Mouse (Mus musculus): ENCODE measurements at regions not wholly inside any gene's neighbourhood (a gene's known extent, or its start where the extent isn't known, plus 50 kb on each side); places are given as distances from the start of the nearest gene placed in this dataset.

GRCm38 (mm10) chr7:138505205-138505604 is 107.7 kb upstream of the Tcerg1l start:
- no peak overlapping the region for H3K27ac ChIP-seq (ENCODE audit: insufficient read depth, low read length)
- no peak overlapping the region for H3K4me3 ChIP-seq (ENCODE audit: low read depth, low read length)
- no peaks in the 10 kb centered on the region for H3K9me3 ChIP-seq (replicated peaks; ENCODE audit: control insufficient read depth, insufficient read depth, low read length, poor library complexity, severe bottlenecking)
- H3K36me3 ChIP-seq (ENCODE audit: control insufficient read depth, insufficient read depth, low read length, poor library complexity, severe bottlenecking) = no peaks in the 10 kb centered on the region
- H3K9ac ChIP-seq (ENCODE audit: low read depth, poor library complexity, severe bottlenecking) = no peak overlapping the region
- TF ChIP-seq POLR2A (IDR thresholded peaks at IDR 0.05; ENCODE audit: insufficient read depth, low read length) (no peak), EP300 (IDR thresholded peaks at IDR 0.05; ENCODE audit: insufficient read depth, low read depth, low read length) (no peak), CTCF (IDR thresholded peaks at IDR 0.05; ENCODE audit: low read depth, low read length) (no peak)
- no peaks in the 10 kb centered on the region for H3K27me3 ChIP-seq (ENCODE audit: control insufficient read depth, insufficient read depth, low read length, poor library complexity, severe bottlenecking)
- H3K4me1 ChIP-seq (ENCODE audit: control insufficient read depth, insufficient read depth, low read length) = no peaks in the 10 kb centered on the region

- no peaks in the 10 kb centered on the region for H3K4me1 ChIP-seq (ENCODE audit: control insufficient read depth, insufficient read depth, low read length)
- H3K4me3 ChIP-seq (ENCODE audit: low read depth, low read length) = no peak overlapping the region
- H3K36me3 ChIP-seq (ENCODE audit: control insufficient read depth, insufficient read depth, low read length, poor library complexity, severe bottlenecking) = no peaks in the 10 kb centered on the region
- H3K27ac ChIP-seq (ENCODE audit: insufficient read depth, low read length) = no peak overlapping the region
- no peaks in the 10 kb centered on the region for H3K27me3 ChIP-seq (ENCODE audit: control insufficient read depth, insufficient read depth, low read length, poor library complexity, severe bottlenecking)
- TF ChIP-seq CTCF (IDR thresholded peaks at IDR 0.05; ENCODE audit: low read depth, low read length) = no peak
- TF ChIP-seq POLR2A (IDR thresholded peaks at IDR 0.05; ENCODE audit: insufficient read depth, low read length) = no peak
- TF ChIP-seq EP300 (IDR thresholded peaks at IDR 0.05; ENCODE audit: insufficient read depth, low read depth, low read length) = no peak
- no peak overlapping the region for H3K9ac ChIP-seq (ENCODE audit: low read depth, poor library complexity, severe bottlenecking)
- H3K9me3 ChIP-seq (replicated peaks; ENCODE audit: control insufficient read depth, insufficient read depth, low read length, poor library complexity, severe bottlenecking) = no peaks in the 10 kb centered on the region
Observed at GRCm38 (mm10) chr7:138503986-138504385, 106.5 kb upstream of the Tcerg1l start.

GRCm38 (mm10) chr7:138503016-138503415 is 105.5 kb upstream of the Tcerg1l start:
- Histone ChIP-seq H3K9ac (ENCODE audit: low read depth, poor library complexity, severe bottlenecking) (no peak overlapping the region), H3K36me3 (ENCODE audit: control insufficient read depth, insufficient read depth, low read length, poor library complexity, severe bottlenecking) (no peaks in the 10 kb centered on the region), H3K9me3 (replicated peaks; ENCODE audit: control insufficient read depth, insufficient read depth, low read length, poor library complexity, severe bottlenecking) (no peaks in the 10 kb centered on the region), H3K4me3 (ENCODE audit: low read depth, low read length) (no peak overlapping the region), H3K4me1 (ENCODE audit: control insufficient read depth, insufficient read depth, low read length) (no peaks in the 10 kb centered on the region), H3K27ac (ENCODE audit: insufficient read depth, low read length) (no peak overlapping the region), H3K27me3 (ENCODE audit: control insufficient read depth, insufficient read depth, low read length, poor library complexity, severe bottlenecking) (no peaks in the 10 kb centered on the region)
- TF ChIP-seq EP300 (IDR thresholded peaks at IDR 0.05; ENCODE audit: insufficient read depth, low read depth, low read length) (no peak), CTCF (IDR thresholded peaks at IDR 0.05; ENCODE audit: low read depth, low read length) (no peak), POLR2A (IDR thresholded peaks at IDR 0.05; ENCODE audit: insufficient read depth, low read length) (no peak)

GRCm38 (mm10) chr7:138501347-138502014 is 104.0 kb upstream of the Tcerg1l start:
- Histone ChIP-seq H3K9ac (ENCODE audit: low read depth, poor library complexity, severe bottlenecking) (no peak overlapping the region), H3K9me3 (replicated peaks; ENCODE audit: control insufficient read depth, insufficient read depth, low read length, poor library complexity, severe bottlenecking) (no peaks in the 10 kb centered on the region), H3K27me3 (ENCODE audit: control insufficient read depth, insufficient read depth, low read length, poor library complexity, severe bottlenecking) (no peaks in the 10 kb centered on the region), H3K4me3 (ENCODE audit: low read depth, low read length) (no peak overlapping the region), H3K4me1 (ENCODE audit: control insufficient read depth, insufficient read depth, low read length) (no peaks in the 10 kb centered on the region), H3K27ac (ENCODE audit: insufficient read depth, low read length) (no peak overlapping the region), H3K36me3 (ENCODE audit: control insufficient read depth, insufficient read depth, low read length, poor library complexity, severe bottlenecking) (no peaks in the 10 kb centered on the region)
- TF ChIP-seq POLR2A (IDR thresholded peaks at IDR 0.05; ENCODE audit: insufficient read depth, low read length) = no peak
- TF ChIP-seq EP300 (IDR thresholded peaks at IDR 0.05; ENCODE audit: insufficient read depth, low read depth, low read length) = no peak
- no peak for TF ChIP-seq CTCF (IDR thresholded peaks at IDR 0.05; ENCODE audit: low read depth, low read length)

- Histone ChIP-seq H3K4me3 (ENCODE audit: low read depth, low read length) (no peak overlapping the region), H3K27me3 (ENCODE audit: control insufficient read depth, insufficient read depth, low read length, poor library complexity, severe bottlenecking) (no peaks in the 10 kb centered on the region), H3K4me1 (ENCODE audit: control insufficient read depth, insufficient read depth, low read length) (no peaks in the 10 kb centered on the region), H3K36me3 (ENCODE audit: control insufficient read depth, insufficient read depth, low read length, poor library complexity, severe bottlenecking) (no peaks in the 10 kb centered on the region), H3K9ac (ENCODE audit: low read depth, poor library complexity, severe bottlenecking) (no peak overlapping the region), H3K9me3 (replicated peaks; ENCODE audit: control insufficient read depth, insufficient read depth, low read length, poor library complexity, severe bottlenecking) (no peaks in the 10 kb centered on the region), H3K27ac (ENCODE audit: insufficient read depth, low read length) (no peak overlapping the region)
- no peak for TF ChIP-seq POLR2A (IDR thresholded peaks at IDR 0.05; ENCODE audit: insufficient read depth, low read length)
- TF ChIP-seq EP300 (IDR thresholded peaks at IDR 0.05; ENCODE audit: insufficient read depth, low read depth, low read length) = no peak
Observed at GRCm38 (mm10) chr7:138497771-138498170, 100.2 kb upstream of the Tcerg1l start.

- Histone ChIP-seq H3K4me1 (ENCODE audit: control insufficient read depth, insufficient read depth, low read length) (no peaks in the 10 kb centered on the region), H3K9ac (ENCODE audit: low read depth, poor library complexity, severe bottlenecking) (no peak overlapping the region), H3K4me3 (ENCODE audit: low read depth, low read length) (no peak overlapping the region), H3K36me3 (ENCODE audit: control insufficient read depth, insufficient read depth, low read length, poor library complexity, severe bottlenecking) (no peaks in the 10 kb centered on the region), H3K27ac (ENCODE audit: insufficient read depth, low read length) (no peak overlapping the region), H3K9me3 (replicated peaks; ENCODE audit: control insufficient read depth, insufficient read depth, low read length, poor library complexity, severe bottlenecking) (no peaks in the 10 kb centered on the region), H3K27me3 (ENCODE audit: control insufficient read depth, insufficient read depth, low read length, poor library complexity, severe bottlenecking) (no peaks in the 10 kb centered on the region)
- TF ChIP-seq EP300 (IDR thresholded peaks at IDR 0.05; ENCODE audit: insufficient read depth, low read depth, low read length) (no peak), CTCF (IDR thresholded peaks at IDR 0.05; ENCODE audit: low read depth, low read length) (peak; percentile 22)
Observed at GRCm38 (mm10) chr7:138497202-138497601, 99.7 kb upstream of the Tcerg1l start.

Measured in ES-Bruce4 (cell line).